Mouse (Mus musculus) cerebellum, adult 11-12 months (tissue): ENCODE measurements around the gene Chad.

Source experiments
- DNase-seq: peaks from one replicate; pipeline ENCODE4 v3.0.0; 2022

Gene Chad

DNA sequence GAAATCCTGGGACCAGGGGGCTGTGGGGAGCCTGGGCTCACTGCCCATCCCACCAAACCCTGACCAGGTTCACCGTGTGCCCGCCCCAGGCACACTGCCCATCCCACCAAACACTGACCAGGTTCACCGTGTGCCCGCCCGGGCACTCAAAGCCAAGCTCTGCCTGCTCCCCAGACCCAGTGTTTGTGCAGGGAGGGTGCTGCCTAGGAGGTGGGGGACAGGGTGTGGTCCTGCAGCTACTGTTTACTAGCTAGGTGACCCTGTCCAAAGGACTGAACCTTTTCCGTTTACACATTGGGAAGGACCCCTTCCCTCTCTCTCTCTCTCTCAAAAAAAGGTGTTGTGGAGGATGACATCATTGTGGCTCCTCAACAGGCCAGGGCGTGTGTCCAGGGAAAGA is 2.5 kb downstream of the Chad start:
- DNase-seq, result no peak

DNA sequence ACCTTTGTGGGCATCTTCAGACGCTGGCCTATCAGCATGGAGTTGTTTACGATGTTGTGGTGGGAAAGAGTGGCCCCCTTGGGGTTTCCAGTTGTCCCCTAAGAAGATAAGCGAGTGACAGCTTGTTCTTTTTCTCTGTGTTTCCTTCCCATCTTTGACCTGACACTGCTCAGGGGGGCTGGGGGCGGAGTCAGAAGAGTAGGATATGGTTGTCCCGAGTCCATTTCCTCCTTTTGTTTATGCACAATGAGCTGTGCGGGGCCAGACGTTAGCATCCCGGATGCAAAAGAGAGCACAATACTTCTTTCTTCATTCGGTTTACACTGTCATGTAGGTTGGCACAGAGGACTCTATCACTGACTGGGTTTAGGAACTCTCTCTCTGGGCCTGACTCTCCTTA is 5.8 kb downstream of the Chad start:
- no peak for DNase-seq

DNA sequence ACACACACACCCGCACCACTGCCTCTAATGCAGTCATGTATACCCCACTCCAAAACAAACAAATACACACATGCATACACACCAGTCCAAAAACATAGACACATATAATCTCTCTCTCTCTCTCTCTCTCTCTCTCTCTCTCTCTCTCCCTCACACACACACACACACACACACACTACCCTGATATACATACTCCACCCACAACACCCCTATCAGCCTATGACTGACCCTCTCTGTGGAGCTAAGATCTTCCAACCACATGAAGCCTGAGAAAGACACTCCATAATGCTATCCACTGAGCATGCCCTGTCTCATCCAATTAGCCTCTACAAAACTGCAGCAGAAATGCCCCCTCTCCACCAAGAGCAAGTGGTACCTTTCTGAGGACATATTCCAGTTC is 7.0 kb downstream of the Chad start:
- DNase-seq, result no peak

DNA sequence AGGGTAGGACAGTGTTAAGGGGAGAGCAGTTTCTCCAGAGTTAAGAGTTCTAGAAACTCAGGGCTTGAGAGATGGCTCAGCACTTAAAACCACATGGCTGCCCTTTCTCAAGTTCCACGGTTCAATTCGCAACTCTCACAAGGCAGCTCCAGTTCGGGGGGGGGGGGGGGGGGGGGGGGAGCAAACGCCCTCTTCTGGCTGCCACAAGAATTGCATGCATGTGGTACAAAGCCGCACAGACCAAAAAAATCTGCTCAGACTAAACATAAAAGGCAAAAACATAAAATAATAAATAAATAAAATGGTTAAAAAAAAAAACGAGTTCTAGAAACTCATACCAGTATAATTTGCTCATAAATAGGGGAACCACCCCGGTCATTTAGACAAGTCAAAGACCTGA is 9.7 kb downstream of the Chad start:
- DNase-seq, result no peak

DNA sequence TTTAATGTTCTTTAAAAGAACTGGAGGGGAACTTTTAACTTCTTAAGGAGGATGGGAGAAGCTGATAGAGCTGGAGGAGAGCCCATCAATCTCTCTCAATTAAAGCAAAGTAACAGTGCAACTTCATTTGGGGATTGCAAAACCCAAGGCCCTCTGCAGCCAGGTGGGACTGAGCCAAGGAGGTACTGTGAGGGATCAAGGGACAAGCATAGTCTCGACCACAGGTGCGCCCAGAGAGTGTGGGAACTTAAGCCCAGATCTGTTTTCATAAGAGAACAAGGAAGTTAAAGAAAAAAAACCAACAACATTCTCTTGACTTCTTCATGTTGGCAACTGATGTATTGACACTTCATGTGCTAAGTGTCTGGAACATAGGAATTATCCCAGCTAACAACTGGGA is 10.2 kb downstream of the Chad start:
- no peak for DNase-seq

DNA sequence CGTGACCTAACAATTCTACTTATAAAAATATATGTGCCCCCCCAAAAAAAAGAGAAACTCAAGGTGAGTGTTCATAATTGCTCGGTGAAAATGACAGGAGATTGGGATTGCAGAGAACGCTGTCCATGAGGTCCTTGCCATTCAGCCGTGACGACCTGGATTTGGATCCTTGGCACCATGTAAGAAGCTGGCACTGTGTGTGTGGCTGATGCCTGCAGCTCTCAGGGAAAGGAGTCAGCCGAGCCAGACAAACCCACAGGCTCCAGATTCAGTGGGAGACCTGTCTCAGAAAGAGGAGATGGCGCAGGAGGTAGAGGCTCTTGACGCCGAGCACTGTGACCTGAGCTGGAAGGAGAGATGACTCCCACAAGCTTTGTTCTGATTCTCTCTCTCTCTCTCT is 11.5 kb downstream of the Chad start:
- DNase-seq, result peak; percentile 23

DNA sequence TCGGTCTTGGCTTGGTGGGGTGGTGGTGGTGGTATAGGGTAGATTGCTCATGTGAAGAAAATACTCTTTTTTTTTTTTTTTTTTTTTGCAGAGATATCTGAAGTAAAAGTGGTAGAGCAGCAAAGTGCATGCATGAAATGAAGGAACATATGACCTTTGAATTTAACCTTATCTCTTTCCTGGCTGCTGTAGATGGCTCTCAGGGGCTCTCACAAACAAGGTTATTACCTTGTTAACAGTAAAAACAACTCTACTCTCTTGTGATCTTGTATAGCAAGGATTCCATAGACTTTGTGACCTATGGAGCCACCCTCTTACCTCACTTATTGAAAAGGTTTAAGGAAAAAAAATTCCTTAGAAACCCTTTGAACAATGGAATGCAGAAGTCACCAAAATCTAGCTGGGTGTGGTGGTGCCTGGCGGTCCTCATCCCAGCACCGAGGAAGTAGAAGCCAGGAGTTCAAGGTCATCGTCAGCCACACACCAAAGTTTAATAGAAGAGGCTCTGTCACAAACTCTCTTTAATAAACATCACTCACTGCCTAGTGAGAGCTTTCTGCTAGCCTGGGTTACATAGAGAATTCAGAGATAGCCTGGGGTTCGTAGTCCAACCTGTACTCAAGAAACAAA is 15.4 kb downstream of the Chad start:
- no peak for DNase-seq

DNA sequence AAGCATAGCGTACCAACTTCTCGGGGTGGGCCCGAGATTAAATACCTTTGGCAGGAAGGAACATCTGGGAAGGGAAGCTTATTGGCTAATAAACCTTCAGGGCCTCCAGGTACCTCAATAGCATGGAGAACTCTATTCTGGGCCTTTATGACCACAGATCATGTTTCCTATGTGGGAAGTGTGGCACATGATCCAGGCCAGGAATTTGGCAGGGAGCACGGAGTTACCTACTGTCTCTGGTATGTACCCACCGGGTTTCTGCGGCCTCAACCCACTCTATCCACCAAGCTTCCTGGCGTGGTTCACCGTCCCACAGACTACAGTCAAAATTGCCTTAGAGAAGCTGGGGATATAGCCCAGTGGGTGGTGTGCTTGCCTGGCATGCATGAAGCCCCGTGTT is 20.2 kb downstream of the Chad start:
- no peak for DNase-seq

DNA sequence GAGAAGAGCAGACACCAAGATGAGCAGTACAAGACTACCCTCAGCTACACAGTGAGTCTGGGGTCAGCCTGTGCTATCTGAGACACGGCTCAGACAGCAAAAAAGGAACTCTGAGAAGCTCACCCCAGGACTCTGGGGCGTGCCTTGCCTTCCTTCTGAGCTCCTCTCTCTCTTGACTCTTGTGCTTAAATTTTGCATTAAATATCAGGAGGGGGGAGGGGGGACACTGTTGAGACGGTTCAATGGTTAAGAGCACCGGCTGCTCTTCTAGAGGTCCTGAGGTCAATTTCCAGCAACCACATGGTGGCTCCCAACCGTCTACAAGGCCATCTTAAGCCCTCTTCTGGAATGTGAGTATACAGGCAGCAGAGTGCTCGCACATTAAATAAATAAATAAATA is 22.7 kb downstream of the Chad start:
- DNase-seq, result no peak

DNA sequence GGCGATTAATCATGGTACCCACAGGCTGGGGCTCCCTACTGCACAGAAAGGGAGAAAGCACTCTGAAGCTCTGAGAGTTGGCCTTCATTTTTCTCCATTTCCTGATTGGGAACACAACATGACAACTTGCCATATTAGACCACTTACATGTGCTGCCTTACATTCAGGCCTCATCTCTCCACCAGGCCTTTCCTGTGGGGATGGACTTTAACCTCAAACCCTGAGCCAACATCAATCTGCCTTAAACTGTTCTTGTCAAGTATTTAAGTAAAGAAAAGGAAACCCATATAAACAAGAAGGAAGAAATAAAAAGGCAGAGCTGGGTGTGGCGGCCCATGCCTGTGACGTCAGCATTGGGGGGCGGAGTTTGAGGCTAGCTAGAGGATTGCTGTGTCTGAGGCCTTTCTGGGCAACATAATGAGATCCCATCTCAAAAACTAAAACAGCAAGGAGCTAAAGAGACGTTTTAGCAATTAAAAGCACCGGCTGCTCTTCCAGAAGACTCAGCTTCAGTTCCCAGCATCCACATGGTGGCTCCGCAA is 31.5 kb downstream of the Chad start:
- DNase-seq, result no peak

DNA sequence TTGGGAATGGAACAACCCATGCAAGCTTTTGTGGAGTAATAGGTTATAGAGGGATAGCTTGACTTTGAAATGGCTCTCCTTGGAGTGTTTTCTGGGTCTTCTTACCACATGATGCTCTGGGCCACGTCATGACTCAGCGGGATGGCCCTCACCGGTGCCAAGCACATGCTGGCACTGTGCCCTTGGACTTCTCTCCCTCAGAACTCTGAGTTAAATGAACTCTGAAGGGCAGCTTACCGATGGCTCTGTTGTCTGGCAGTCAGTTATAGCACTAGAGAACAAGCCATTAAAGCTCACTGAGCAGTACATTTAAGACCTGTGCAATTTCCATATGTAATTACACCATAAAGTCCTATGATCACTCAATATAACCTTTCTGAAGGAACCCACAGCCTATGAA is 32.5 kb downstream of the Chad start:
- no peak for DNase-seq

DNA sequence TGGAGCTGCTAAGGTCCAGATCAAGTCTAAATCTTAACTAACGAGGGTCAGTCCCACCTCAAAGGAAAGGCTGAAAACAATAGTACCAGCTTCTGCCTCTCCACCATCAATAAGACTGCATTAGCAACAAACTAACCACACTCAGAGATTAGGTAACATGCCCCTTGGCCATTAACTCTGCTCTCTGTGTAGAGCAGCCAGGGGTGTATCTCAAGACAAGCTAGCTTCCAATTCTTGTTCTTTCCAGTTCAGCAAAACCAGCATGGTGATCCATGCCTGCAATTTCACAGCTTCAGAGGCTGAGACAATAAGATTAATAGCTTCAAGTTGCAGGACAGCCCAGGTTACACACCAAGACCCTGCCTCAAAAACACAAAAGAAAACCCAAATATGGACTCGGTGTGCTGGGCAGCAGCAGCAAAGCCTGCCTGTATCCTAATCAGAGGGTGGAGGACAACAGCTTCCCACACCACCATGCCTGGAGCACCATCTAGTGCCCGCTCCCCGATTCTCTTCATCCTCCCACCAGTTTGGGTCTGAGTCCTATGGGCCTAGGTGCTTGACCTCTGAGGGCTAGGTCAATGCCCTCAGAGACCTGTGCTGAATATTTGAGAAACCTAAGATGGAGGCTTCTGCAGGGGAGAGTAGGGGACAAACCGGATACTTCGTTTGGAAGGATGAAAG is 33.7 kb downstream of the Chad start:
- no peak for DNase-seq

DNA sequence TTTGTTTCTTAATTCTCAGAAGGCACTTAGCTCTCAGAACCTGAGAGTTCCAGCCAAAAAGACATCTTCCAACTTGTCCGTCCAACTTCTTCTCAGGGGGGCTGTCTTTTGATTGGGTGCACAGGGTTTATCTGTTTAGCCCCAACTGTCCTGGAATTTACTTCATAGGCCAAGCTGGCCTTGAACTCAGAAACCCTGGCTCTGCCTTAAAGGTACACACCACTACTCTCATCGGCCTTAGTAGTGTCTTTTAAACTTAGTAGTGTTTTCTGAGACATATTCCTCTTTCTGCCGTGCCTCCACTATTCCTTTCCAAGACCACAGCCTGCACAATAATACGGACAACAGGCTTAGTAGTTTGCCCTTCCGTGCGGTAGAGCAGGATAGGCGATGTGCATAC is 35.6 kb downstream of the Chad start:
- no peak for DNase-seq

DNA sequence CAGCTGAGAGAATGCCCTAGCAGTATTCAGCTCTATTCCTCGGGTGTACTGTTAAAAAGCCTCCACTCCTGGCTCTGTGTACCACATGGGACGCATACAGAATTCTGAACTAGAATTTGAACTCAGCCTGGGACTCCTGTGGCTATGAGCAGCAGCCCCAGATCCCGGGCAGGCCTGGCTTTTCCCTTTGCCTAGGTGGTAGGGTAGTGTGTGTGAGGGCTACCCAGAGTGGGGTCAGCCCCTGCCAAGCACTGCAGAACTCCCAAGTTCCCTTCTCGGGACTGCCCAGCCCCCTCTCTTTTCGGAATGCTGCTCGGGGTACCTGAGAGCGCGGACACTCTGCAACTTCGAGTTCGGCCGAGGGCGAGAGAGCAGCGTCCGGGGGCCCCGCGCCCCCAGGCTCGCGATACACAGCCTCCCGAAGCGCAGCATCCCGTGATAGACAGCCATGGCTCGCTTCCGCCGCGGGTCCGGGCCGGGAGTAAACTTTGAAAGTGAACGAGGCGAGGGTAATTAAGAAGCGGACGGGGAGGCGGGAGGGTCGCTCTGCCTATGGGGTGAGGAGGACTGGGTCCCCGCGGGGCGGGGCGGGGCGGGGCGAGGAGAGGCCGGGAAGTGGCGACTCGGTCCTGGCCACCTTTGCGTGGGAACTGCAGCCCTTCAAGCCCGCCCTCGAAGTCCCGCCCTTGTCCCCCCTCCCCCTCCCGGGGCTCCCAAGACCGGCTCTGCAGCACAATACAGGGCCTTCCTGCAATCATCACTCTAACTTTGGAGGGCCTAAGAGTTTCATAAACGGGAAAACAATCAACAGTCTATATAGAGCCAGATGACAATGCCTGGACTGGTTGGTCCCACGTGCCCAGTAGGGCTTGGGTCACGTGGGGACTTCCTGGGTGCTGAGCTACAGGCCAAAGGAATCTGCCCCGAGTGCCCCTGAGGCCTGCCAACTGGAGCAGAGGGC is 36.8 kb downstream of the Chad start, which contains the start of gene Acsf2:
Gene Acsf2, minus strand, starts transcription at position 551 of the 961 bp plus-strand sequence.
- DNase-seq, result peak; percentile 16

DNA sequence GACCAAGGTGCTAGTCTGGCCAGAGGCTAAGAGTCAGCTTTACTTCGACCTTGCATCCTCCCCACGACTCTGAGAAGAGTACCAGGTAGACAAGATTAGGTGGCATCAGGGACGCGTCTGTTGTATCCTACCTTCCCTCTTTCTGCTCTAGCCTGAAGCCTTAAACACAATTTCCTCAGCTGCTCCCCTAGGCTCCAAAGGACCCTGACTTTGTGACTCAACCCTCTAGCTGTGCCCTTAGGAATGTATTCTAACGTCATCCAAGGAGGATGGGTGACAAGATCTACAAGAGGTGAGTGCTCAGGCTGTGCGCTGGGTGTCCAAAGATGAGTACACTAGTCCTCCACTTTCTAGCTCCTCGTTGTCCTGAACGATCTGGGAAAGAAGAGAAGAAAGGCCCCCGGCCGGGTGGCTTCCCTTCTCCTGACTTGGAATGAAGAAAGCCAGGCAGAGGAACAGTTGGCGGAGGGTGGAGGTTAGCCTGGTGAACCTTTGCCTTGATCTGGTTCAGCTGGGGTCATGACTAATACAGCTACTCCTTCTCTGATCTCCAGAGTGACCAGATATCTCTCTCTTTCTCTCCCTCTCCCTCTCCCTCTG is 37.6 kb downstream of the Chad start:
- DNase-seq, result no peak

DNA sequence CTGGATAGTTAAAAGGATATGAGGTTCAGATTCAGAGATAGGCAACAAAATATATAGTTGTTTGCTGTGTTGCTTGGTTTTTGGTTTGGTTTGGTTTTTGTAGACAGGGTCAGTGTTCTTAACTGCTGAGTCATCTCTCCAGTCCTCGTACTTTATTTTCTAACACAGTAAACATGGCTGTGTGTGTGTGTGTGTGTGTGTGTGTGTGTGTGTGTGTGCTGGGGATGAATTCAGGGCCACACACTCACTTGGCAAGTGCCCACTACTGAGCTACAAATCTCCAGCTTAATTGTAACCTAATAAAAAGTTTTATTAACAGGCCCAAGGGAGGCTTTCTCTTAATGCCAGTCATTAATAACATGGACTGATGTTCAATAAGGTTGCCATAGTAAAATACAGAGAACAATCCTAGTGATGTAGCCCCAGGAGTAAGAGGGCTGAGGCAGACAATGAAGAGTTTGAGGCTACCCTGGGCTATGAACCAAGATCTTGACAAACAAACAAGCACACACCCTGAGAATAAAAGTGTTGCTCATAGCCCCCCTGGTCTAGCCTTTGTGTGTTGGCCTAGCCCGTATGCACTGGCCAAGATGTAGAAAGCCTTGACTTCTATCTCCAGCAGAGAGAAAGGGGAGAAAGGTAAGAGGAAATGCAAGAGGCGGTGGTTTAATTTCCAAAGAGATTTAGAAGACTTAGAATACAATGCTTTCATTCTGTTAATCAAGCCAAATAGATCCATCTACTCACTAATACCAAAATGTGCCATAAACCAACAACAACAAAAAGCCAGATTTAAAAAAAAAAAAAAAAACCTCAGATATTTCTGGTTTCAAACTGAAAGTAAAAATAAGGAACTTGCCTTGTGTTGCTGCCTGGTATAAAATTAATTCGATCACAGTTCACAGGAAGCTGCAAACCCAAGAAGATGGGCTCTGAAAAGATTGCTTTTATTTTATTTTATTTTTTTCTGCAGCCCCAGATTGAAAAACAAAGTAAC is 46.2 kb downstream of the Chad start:
- no peak for DNase-seq

DNA sequence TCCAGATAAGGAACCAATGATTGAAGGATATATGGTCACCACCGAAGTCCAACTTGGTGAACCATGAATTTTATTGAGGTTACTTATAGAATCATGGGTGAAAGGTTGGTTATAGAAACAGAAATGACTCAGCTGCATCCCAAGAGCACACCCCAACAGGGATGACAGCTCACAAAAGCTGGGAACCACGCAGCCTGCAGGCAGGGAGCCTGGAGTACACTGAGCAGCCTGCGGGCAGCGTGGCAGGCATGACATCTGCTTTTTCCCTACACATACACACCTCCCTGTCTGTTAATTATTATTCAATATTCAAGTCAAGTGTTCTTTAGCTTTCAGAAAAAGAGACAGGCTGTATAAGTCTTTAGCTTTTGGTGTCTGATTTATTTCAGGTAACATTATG is 49.8 kb downstream of the Chad start:
- DNase-seq, result no peak

DNA sequence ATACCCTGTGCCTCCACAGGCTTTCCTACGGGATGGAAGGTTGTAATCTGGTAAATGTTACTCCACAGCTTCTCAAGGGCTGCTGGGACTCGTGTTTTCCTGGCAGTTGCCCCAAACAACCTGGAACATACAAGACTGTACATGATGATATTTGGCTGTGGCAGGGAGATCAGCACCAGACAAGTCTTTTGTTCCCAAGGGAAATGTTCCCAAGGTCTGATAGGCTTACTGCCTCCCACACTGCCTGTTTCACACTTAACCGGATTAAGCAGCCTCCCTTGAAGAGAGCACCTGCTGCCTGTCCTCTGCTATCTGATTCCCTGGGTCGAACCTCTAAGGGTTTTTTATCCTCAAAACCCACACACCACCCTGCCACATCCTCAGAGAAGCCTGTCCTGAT is 50.6 kb downstream of the Chad start:
- no peak for DNase-seq

DNA sequence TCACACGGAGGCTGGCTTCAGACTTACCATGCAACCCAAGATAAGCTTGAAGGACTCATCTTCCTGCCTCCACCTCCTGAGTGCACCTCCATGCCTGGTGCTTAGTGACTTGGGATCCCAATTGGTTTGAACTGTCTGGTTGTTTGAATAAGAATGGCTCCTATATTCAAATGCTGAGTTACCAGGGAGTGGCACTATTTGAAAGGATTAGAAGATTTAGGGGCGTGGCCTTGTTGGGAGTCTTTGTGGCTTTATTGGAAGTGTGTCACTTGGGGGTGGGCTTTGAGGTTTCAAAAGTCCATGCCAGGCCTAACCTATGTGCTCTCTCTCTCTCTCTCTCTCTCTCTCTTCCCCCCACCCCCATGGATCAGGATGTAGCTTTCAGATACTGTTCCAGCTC is 52.8 kb downstream of the Chad start:
- no peak for DNase-seq
